8 mouse cellular contexts compared by ENCODE assay signal in the genomic region with DNA sequence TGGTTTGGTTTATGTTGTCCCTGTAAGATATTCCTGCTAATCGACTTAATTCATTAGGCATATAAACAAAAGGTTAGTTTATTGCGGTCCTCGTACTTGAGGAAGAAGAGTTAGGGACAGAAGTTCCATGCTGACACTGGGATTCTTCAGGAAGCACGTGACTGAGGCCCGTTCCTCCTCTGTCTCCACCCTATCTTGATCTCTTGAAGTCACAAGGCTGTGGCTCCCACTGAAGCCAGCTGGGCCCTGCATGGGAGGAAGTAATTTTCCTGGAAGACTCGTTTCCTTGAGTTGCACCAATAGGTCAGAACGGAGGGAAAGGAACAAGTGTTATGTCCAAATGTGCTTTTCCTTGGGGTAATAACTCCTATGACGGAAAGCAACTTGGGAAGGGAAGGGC. TPM values are rescaled to one million over a fixed set of nuclear protein-coding genes. Genes with fewer than 3 reads are reported as not detected.
A peak's percentile ranks its signal among the peaks of the same experiment; 100 is the strongest.
DNase-seq lines count a peak whose midpoint lies in the region; ATAC-seq and TF ChIP-seq lines count a peak whose summit lies in the region.

No protein-coding gene starts in this region.

- peak overlapping the region; percentile 41 for H3K9ac ChIP-seq in ES-Bruce4 (ENCODE audit: low read depth, poor library complexity, severe bottlenecking)
- H3K9ac ChIP-seq in heart, embryonic 16.5 days (ENCODE audit: low read length) = peak overlapping the region; percentile 81; the same call in 1 of the 2 replicates
- peak overlapping the region; percentile 88 for H3K9ac ChIP-seq in midbrain, embryonic 13.5 days (replicated peaks)

- peak overlapping the region; percentile 82 for H3K4me2 ChIP-seq in heart, embryonic 16.5 days (ENCODE audit: low read depth, low read length)
- H3K4me2 ChIP-seq in midbrain, embryonic 13.5 days (replicated peaks) = peak overlapping the region; percentile 76

- TF ChIP-seq POLR2A in ES-Bruce4 (IDR thresholded peaks at IDR 0.05; ENCODE audit: insufficient read depth, low read length) = no peak

- ATAC-seq in heart, embryonic 16.5 days (replicated peaks; ENCODE audit: extremely low read depth, insufficient read depth, low FRiP score) = no peak
- ATAC-seq in midbrain, embryonic 13.5 days = no peak

- H3K36me3 ChIP-seq in ES-Bruce4 (ENCODE audit: control insufficient read depth, insufficient read depth, low read length, poor library complexity, severe bottlenecking) = peaks cover 14% of the 10 kb centered on the region
- H3K36me3 ChIP-seq in heart, embryonic 16.5 days (ENCODE audit: control insufficient read depth, insufficient read depth) = no peaks in the 10 kb centered on the region; the same call in 1 of the 2 replicates
- H3K36me3 ChIP-seq in midbrain, embryonic 13.5 days = peaks cover 18% of the 10 kb centered on the region

- TF ChIP-seq CTCF in ES-Bruce4 (IDR thresholded peaks at IDR 0.05; ENCODE audit: low read depth, low read length) = no peak

- no peak overlapping the region for H3K27ac ChIP-seq in ES-Bruce4 (ENCODE audit: insufficient read depth, low read length)
- peak overlapping the region; percentile 38; the same call in 1 of the 2 replicates for H3K27ac ChIP-seq in brown adipose tissue, adult 24 weeks (replicated peaks; ENCODE audit: low read depth, low read length)
- H3K27ac ChIP-seq in heart, embryonic 16.5 days (ENCODE audit: low read length) = no peak overlapping the region
- H3K27ac ChIP-seq in midbrain, embryonic 13.5 days = no peak overlapping the region

- WGBS in heart, embryonic 16.5 days = 55% methylated on average over 8 of the region's 8 CpGs
- 73% methylated on average over 8 of the region's 8 CpGs for WGBS in midbrain, embryonic 13.5 days

- no peaks in the 10 kb centered on the region for H3K9me3 ChIP-seq in ES-Bruce4 (replicated peaks; ENCODE audit: control insufficient read depth, insufficient read depth, low read length, poor library complexity, severe bottlenecking)
- H3K9me3 ChIP-seq in heart, embryonic 16.5 days (replicated peaks; ENCODE audit: control insufficient read depth, low read length) = no peaks in the 10 kb centered on the region
- H3K9me3 ChIP-seq in midbrain, embryonic 13.5 days = no peaks in the 10 kb centered on the region

- no peak for TF ChIP-seq EP300 in ES-Bruce4 (IDR thresholded peaks at IDR 0.05; ENCODE audit: insufficient read depth, low read depth, low read length)

- no peaks in the 10 kb centered on the region for H3K4me1 ChIP-seq in ES-Bruce4 (ENCODE audit: control insufficient read depth, insufficient read depth, low read length)
- 0 out of 2 replicates have a peak, but pooled peaks cover 10% of the 10 kb centered on the region for H3K4me1 ChIP-seq in brown adipose tissue, adult 24 weeks (ENCODE audit: control insufficient read depth, insufficient read depth, insufficient read length, low read length)
- H3K4me1 ChIP-seq in heart, embryonic 16.5 days (ENCODE audit: control insufficient read depth, insufficient read depth, low read length) = peaks cover 20% of the 10 kb centered on the region
- H3K4me1 ChIP-seq in midbrain, embryonic 13.5 days (replicated peaks) = peaks cover 33% of the 10 kb centered on the region

- no peak overlapping the region; the same call in 1 of the 2 replicates for H3K4me3 ChIP-seq in ES-Bruce4 (ENCODE audit: low read depth, low read length)
- peak overlapping the region; percentile 81 for H3K4me3 ChIP-seq in brown adipose tissue, adult 24 weeks (ENCODE audit: insufficient read depth, low read depth, low read length)
- H3K4me3 ChIP-seq in heart, embryonic 16.5 days (ENCODE audit: low read length) = peak overlapping the region; percentile 82
- peak overlapping the region; percentile 82 for H3K4me3 ChIP-seq in midbrain, embryonic 13.5 days (replicated peaks)

- DNase-seq in kidney, postnatal 25 days = peak; percentile 54 to 77
- no peak for DNase-seq in frontal cortex, postnatal 25 days (ENCODE audit: low spot score in 2 of 2)
- no peak for DNase-seq in layer of hippocampus, adult 9-10 months (ENCODE audit: low spot score)
- no peak for DNase-seq in frontal cortex, postnatal 14 days (ENCODE audit: low spot score in 2 of 2)

- H3K27me3 ChIP-seq in ES-Bruce4 (ENCODE audit: control insufficient read depth, insufficient read depth, low read length, poor library complexity, severe bottlenecking) = no peaks in the 10 kb centered on the region
- H3K27me3 ChIP-seq in heart, embryonic 16.5 days (ENCODE audit: control insufficient read depth, insufficient read depth, low read length) = no peaks in the 10 kb centered on the region
- H3K27me3 ChIP-seq in midbrain, embryonic 13.5 days = no peaks in the 10 kb centered on the region

RNA-seq across cellular contexts. Expression of a gene that starts 1.0 kb away (rescaled TPM):
- 18.8 and 24.6 TPM in 2 replicates for polyA plus RNA-seq in ES-Bruce4 (2011; ENCODE audit: insufficient read depth, insufficient read length, low read depth, missing spikeins)
- polyA plus RNA-seq in brown adipose tissue, adult 24 weeks (2012; ENCODE audit: insufficient read depth, insufficient read length, missing spikeins) = 4.0 and 7.7 TPM in 2 replicates
- polyA plus RNA-seq in heart, embryonic 16.5 days (2015; fragmentation: Nextera tagmentation; extraction: Ambion mirVana) = 4.8 and 6.5 TPM in 2 replicates
- 10.0 and 10.4 TPM in 2 replicates for polyA plus RNA-seq in midbrain, embryonic 13.5 days (2015; fragmentation: Nextera tagmentation; extraction: Ambion mirVana)

RNA-seq across cellular contexts. Expression of a gene that starts 1.1 kb away (rescaled TPM):
- 45.7 and 53.2 TPM in 2 replicates for polyA plus RNA-seq in ES-Bruce4 (2011; ENCODE audit: insufficient read depth, insufficient read length, low read depth, missing spikeins)
- 17.9 and 18.3 TPM in 2 replicates for polyA plus RNA-seq in brown adipose tissue, adult 24 weeks (2012; ENCODE audit: insufficient read depth, insufficient read length, missing spikeins)
- 14.9 and 17.6 TPM in 2 replicates for polyA plus RNA-seq in heart, embryonic 16.5 days (2015; fragmentation: Nextera tagmentation; extraction: Ambion mirVana)
- 16.5 and 17.6 TPM in 2 replicates for polyA plus RNA-seq in midbrain, embryonic 13.5 days (2015; fragmentation: Nextera tagmentation; extraction: Ambion mirVana)

Comparison
In these comparisons a context has a peak if more than half of its experiments do, and no peak if none do; other contexts are left out.
1. DNase-seq: peak in kidney, postnatal 25 days (2 of 2); none in frontal cortex, postnatal 25 days (0 of 2), layer of hippocampus, adult 9-10 months (single experiment) and frontal cortex, postnatal 14 days (0 of 2).
2. Peak in every context shown above with its lines, with median percentiles within 50 percentile points of each other: H3K9ac ChIP-seq.